Mouse (Mus musculus) adrenal gland, adult 8-10 months (tissue): ENCODE measurements around the gene Rpap1. TPM values are rescaled to one million over a fixed set of nuclear protein-coding genes. Genes with fewer than 3 reads are reported as not detected.

Experiments
- DNase-seq: peaks from one replicate; pipeline ENCODE4 v3.0.0; 2022
- total RNA-seq, 4 experiments: library from RNA; stranded (reverse); gene quantifications; 2 replicates each; pipeline ENCODE4 v1.2.4; 2022

Rpap1 gene
- total RNA-seq = 10 to 100 TPM; 18.2 to 30.2 (median 22.7) TPM

- DNase-seq = peak; percentile 71
Observed at GRCm38 (mm10) chr2:119787206-119787883, at the start of gene Rpap1. Rpap1 (minus strand) TSS chr2:119787537.

GRCm38 (mm10) chr2:119834231-119834630 is 46.9 kb upstream of the Rpap1 start:
- DNase-seq = no peak

GRCm38 (mm10) chr2:119830579-119830978 is 43.2 kb upstream of the Rpap1 start:
- no peak for DNase-seq

GRCm38 (mm10) chr2:119821136-119821535 is 33.8 kb upstream of the Rpap1 start:
- no peak for DNase-seq

GRCm38 (mm10) chr2:119818668-119819272 is 31.4 kb upstream of the Rpap1 start:
- DNase-seq = no peak

- no peak for DNase-seq
Observed at GRCm38 (mm10) chr2:119817047-119817446, 29.7 kb upstream of the Rpap1 start.

GRCm38 (mm10) chr2:119816611-119817010 is 29.3 kb upstream of the Rpap1 start:
- no peak for DNase-seq

- no peak for DNase-seq
Observed at GRCm38 (mm10) chr2:119814376-119814933, 27.1 kb upstream of the Rpap1 start.

- DNase-seq = no peak
Observed at GRCm38 (mm10) chr2:119811490-119812146, 24.3 kb upstream of the Rpap1 start.

GRCm38 (mm10) chr2:119810890-119811289 is 23.6 kb upstream of the Rpap1 start:
- no peak for DNase-seq

- DNase-seq = no peak
Observed at GRCm38 (mm10) chr2:119808881-119809280, 21.5 kb upstream of the Rpap1 start.

GRCm38 (mm10) chr2:119808438-119808837 is 21.1 kb upstream of the Rpap1 start:
- no peak for DNase-seq

- DNase-seq = no peak
Observed at GRCm38 (mm10) chr2:119805536-119805935, 18.2 kb upstream of the Rpap1 start.

GRCm38 (mm10) chr2:119804776-119805175 is 17.4 kb upstream of the Rpap1 start:
- DNase-seq = no peak

GRCm38 (mm10) chr2:119804275-119804628 is 16.9 kb upstream of the Rpap1 start:
- DNase-seq = no peak

GRCm38 (mm10) chr2:119803618-119804274 is 16.4 kb upstream of the Rpap1 start:
- no peak for DNase-seq

GRCm38 (mm10) chr2:119802767-119803617 is 15.7 kb upstream of the Rpap1 start:
- no peak for DNase-seq

- DNase-seq = no peak
Observed at GRCm38 (mm10) chr2:119800876-119801846, 13.8 kb upstream of the Rpap1 start.

- DNase-seq = no peak
Observed at GRCm38 (mm10) chr2:119799961-119800550, 12.7 kb upstream of the Rpap1 start.
